Mouse (Mus musculus): ENCODE measurements at regions not wholly inside any gene's neighbourhood (a gene's known extent, or its start where the extent isn't known, plus 50 kb on each side); places are given as distances from the start of the nearest gene placed in this dataset.
"Not testable (repeated sequence)": the region's sequence is repeated elsewhere in the genome, so short reads cannot be mapped to it uniquely, and the experiment has no call there.

GRCm38 (mm10) chr2:57185151-57185550 lies 52.3 kb upstream of the Gpd2 start:
- no peak for DNase-seq

GRCm38 (mm10) chr2:57183108-57183507 lies 54.3 kb upstream of the Gpd2 start:
- DNase-seq, result not testable (repeated sequence)

GRCm38 (mm10) chr2:57181692-57182541 lies 55.5 kb upstream of the Gpd2 start:
- DNase-seq, result peak; percentile 94

GRCm38 (mm10) chr2:57181350-57181691 lies 56.1 kb upstream of the Gpd2 start:
- DNase-seq, result no peak

- no peak for DNase-seq
Measured at GRCm38 (mm10) chr2:57178056-57178455, 54.3 kb upstream of the Nr4a2 start.

GRCm38 (mm10) chr2:57176547-57176946 lies 52.7 kb upstream of the Nr4a2 start:
- DNase-seq, result no peak

- DNase-seq, result no peak
Measured at GRCm38 (mm10) chr2:57175219-57175618, 51.4 kb upstream of the Nr4a2 start.
